7 mouse cellular contexts compared by ENCODE assay signal in the genomic region with DNA sequence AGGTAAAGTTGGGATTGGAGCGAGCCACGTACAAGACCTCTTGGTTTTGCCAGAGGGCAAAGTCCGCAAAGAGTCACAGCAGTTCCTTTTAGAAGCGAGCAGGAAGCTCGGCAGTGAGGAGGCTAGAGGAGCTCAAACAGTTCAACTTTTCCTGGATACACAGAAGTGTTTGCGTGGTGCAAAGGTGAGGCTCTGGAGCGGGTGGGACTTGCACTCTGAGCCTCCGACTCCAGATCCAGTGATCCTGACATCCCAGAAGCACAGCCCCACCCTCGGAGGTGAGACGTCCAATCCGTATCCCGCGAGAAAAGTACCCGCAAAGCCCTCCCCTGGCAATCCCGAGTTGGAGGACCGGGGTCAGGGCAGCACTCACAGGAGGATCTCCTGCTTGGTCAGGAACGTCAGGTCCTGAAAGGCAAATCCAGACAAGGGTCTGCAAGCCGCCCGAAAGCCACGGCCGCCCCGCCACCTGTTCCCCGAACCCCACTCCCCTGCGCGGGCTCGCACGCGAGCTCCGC. TPM values are rescaled to one million over a fixed set of nuclear protein-coding genes. Genes with fewer than 3 reads are reported as not detected.
DNase-seq lines count a peak whose midpoint lies in the region; ATAC-seq and TF ChIP-seq lines count a peak whose summit lies in the region.

No protein-coding gene starts in this region.

- H3K4me2 ChIP-seq in kidney, postnatal 0 days (ENCODE audit: low read length) = peak overlapping the region; percentile 89
- H3K4me2 ChIP-seq in midbrain, embryonic 11.5 days = peak overlapping the region; percentile 81

- no peaks in the 10 kb centered on the region for H3K27me3 ChIP-seq in erythroblast, embryonic 14.5 days (ENCODE audit: control insufficient read depth)
- no peaks in the 10 kb centered on the region for H3K27me3 ChIP-seq in kidney, postnatal 0 days (ENCODE audit: insufficient read depth, low read length)
- H3K27me3 ChIP-seq in midbrain, embryonic 11.5 days (ENCODE audit: control insufficient read depth, insufficient read depth, low read length) = no peaks in the 10 kb centered on the region

- peaks cover 49% of the 10 kb centered on the region for H3K36me3 ChIP-seq in erythroblast, embryonic 14.5 days (ENCODE audit: control insufficient read depth)
- H3K36me3 ChIP-seq in kidney, postnatal 0 days (ENCODE audit: insufficient read depth, low read length) = peaks cover 8% of the 10 kb centered on the region; the same call in 1 of the 2 replicates
- H3K36me3 ChIP-seq in midbrain, embryonic 11.5 days (ENCODE audit: control insufficient read depth, insufficient read depth, low read length) = peaks cover 4% of the 10 kb centered on the region; the same call in 1 of the 2 replicates

- no peak for TF ChIP-seq CTCF in kidney, postnatal 0 days (IDR thresholded peaks at IDR 0.05; ENCODE audit: low read depth)

- peak; percentile 68 for ATAC-seq in kidney, postnatal 0 days (replicated peaks; ENCODE audit: low FRiP score, low read depth)
- ATAC-seq in midbrain, embryonic 11.5 days (ENCODE audit: low FRiP score) = no peak; the same call in 1 of the 2 replicates

- H3K9ac ChIP-seq in kidney, postnatal 0 days (ENCODE audit: low read depth, low read length) = peak overlapping the region; percentile 68
- peak overlapping the region; percentile 55 for H3K9ac ChIP-seq in midbrain, embryonic 11.5 days (ENCODE audit: low read length)

- no peaks in the 10 kb centered on the region for H3K9me3 ChIP-seq in erythroblast, embryonic 14.5 days (ENCODE audit: control insufficient read depth, low read length)
- no peaks in the 10 kb centered on the region for H3K9me3 ChIP-seq in kidney, postnatal 0 days (replicated peaks; ENCODE audit: low read length)
- H3K9me3 ChIP-seq in midbrain, embryonic 11.5 days (ENCODE audit: control insufficient read depth, low read length) = no peaks in the 10 kb centered on the region

- WGBS in kidney, postnatal 0 days = 1% methylated on average over 29 of the region's 29 CpGs
- WGBS in midbrain, embryonic 11.5 days = under 1% methylated on average over 29 of the region's 29 CpGs

- peak overlapping the region; percentile 88 for H3K27ac ChIP-seq in kidney, postnatal 0 days
- H3K27ac ChIP-seq in midbrain, embryonic 11.5 days (ENCODE audit: low read depth, low read length) = no peak overlapping the region

- peak overlapping the region; percentile 86 for H3K4me3 ChIP-seq in erythroblast, embryonic 14.5 days (replicated peaks)
- peak overlapping the region; percentile 71 for H3K4me3 ChIP-seq in kidney, postnatal 0 days (replicated peaks; ENCODE audit: low read depth, low read length)
- H3K4me3 ChIP-seq in midbrain, embryonic 11.5 days (ENCODE audit: low read depth, low read length) = peak overlapping the region; percentile 58

- H3K4me1 ChIP-seq in erythroblast, embryonic 14.5 days (ENCODE audit: control insufficient read depth) = peaks cover 75% of the 10 kb centered on the region
- H3K4me1 ChIP-seq in kidney, postnatal 0 days (replicated peaks; ENCODE audit: insufficient read depth, low read length) = peaks cover 16% of the 10 kb centered on the region; the same call in 1 of the 2 replicates
- peaks cover 9% of the 10 kb centered on the region; the same call in 1 of the 2 replicates for H3K4me1 ChIP-seq in midbrain, embryonic 11.5 days (ENCODE audit: control insufficient read depth, insufficient read depth, low read length)

- peak; percentile 25 for DNase-seq in urinary bladder, postnatal 25 days (ENCODE audit: low spot score)
- no peak for DNase-seq in urinary bladder, adult 2 months (ENCODE audit: low spot score)
- DNase-seq in kidney, postnatal 0 days (ENCODE audit: low spot score) = peak; percentile 43
- peak; percentile 88 for DNase-seq in midbrain, embryonic 11.5 days (ENCODE audit: low spot score, missing footprints)
- DNase-seq in thymus, postnatal 36 days = no peak
- DNase-seq in Muller cell, postnatal 12 days (ENCODE audit: inconsistent ontology term) = no peak

RNA-seq across cellular contexts. Expression of a gene that starts 0.6 kb away (rescaled TPM):
- 66.1 and 85.6 TPM in 2 replicates for polyA plus RNA-seq in urinary bladder, adult 2 months (2012; rRNA removed)
- polyA plus RNA-seq in erythroblast, embryonic 14.5 days (2012) = 9.1 and 10.7 TPM in 2 replicates
- 165 and 188 TPM in 2 replicates for polyA plus RNA-seq in kidney, postnatal 0 days (2015; fragmentation: Nextera tagmentation; extraction: Ambion mirVana)
- 49.8 and 55.0 TPM in 2 replicates for polyA plus RNA-seq in midbrain, embryonic 11.5 days (2014; fragmentation: Nextera tagmentation; extraction: Ambion mirVana)

RNA-seq across cellular contexts. Expression of a gene that starts 0.6 kb away (rescaled TPM):
- polyA plus RNA-seq in urinary bladder, adult 2 months (2012; rRNA removed) = 2.2 and 2.6 TPM in 2 replicates
- 0.06 and 0.17 TPM in 2 replicates for polyA plus RNA-seq in erythroblast, embryonic 14.5 days (2012)
- 2.1 and 2.9 TPM in 2 replicates for polyA plus RNA-seq in kidney, postnatal 0 days (2015; fragmentation: Nextera tagmentation; extraction: Ambion mirVana)
- 3.8 and 4.5 TPM in 2 replicates for polyA plus RNA-seq in midbrain, embryonic 11.5 days (2014; fragmentation: Nextera tagmentation; extraction: Ambion mirVana)

RNA-seq across cellular contexts. Expression of a gene that starts 14.1 kb away (rescaled TPM):
- polyA plus RNA-seq in urinary bladder, adult 2 months (2012; rRNA removed) = 1.2 and 1.7 TPM in 2 replicates
- 0.06 and 0.42 TPM in 2 replicates for polyA plus RNA-seq in erythroblast, embryonic 14.5 days (2012)
- 1.0 and 1.1 TPM in 2 replicates for polyA plus RNA-seq in kidney, postnatal 0 days (2015; fragmentation: Nextera tagmentation; extraction: Ambion mirVana)
- polyA plus RNA-seq in midbrain, embryonic 11.5 days (2014; fragmentation: Nextera tagmentation; extraction: Ambion mirVana) = 0.53 and 0.91 TPM in 2 replicates

RNA-seq across cellular contexts. Expression of a gene that starts 29.0 kb away (rescaled TPM):
- 41.7 and 54.9 TPM in 2 replicates for polyA plus RNA-seq in urinary bladder, adult 2 months (2012; rRNA removed)
- 2.9 and 4.1 TPM in 2 replicates for polyA plus RNA-seq in erythroblast, embryonic 14.5 days (2012)
- 48.9 and 50.6 TPM in 2 replicates for polyA plus RNA-seq in kidney, postnatal 0 days (2015; fragmentation: Nextera tagmentation; extraction: Ambion mirVana)
- polyA plus RNA-seq in midbrain, embryonic 11.5 days (2014; fragmentation: Nextera tagmentation; extraction: Ambion mirVana) = 53.1 and 53.2 TPM in 2 replicates

RNA-seq across cellular contexts. Expression of a gene that starts 37.4 kb away (rescaled TPM):
- 20.3 and 20.7 TPM in 2 replicates for polyA plus RNA-seq in urinary bladder, adult 2 months (2012; rRNA removed)
- polyA plus RNA-seq in erythroblast, embryonic 14.5 days (2012) = 0.13 and 0.14 TPM in 2 replicates
- polyA plus RNA-seq in kidney, postnatal 0 days (2015; fragmentation: Nextera tagmentation; extraction: Ambion mirVana) = 4.9 and 5.7 TPM in 2 replicates
- 12.6 and 14.3 TPM in 2 replicates for polyA plus RNA-seq in midbrain, embryonic 11.5 days (2014; fragmentation: Nextera tagmentation; extraction: Ambion mirVana)

Comparison
In these comparisons a context has a peak if more than half of its experiments do, and no peak if none do; other contexts are left out.
1. DNase-seq: peak in urinary bladder, postnatal 25 days (single experiment), kidney, postnatal 0 days (single experiment) and midbrain, embryonic 11.5 days (single experiment); none in urinary bladder, adult 2 months (single experiment), thymus, postnatal 36 days (0 of 2) and Muller cell, postnatal 12 days (single experiment).
2. Peak in every context shown above with its lines, with median percentiles within 50 percentile points of each other: H3K4me3 ChIP-seq.